Mouse (Mus musculus): ENCODE data around the gene Msmb.
"Not testable (repeated sequence)": the region's sequence is repeated elsewhere in the genome, so short reads cannot be mapped to it uniquely, and the experiment has no call there.

Msmb gene

DNA sequence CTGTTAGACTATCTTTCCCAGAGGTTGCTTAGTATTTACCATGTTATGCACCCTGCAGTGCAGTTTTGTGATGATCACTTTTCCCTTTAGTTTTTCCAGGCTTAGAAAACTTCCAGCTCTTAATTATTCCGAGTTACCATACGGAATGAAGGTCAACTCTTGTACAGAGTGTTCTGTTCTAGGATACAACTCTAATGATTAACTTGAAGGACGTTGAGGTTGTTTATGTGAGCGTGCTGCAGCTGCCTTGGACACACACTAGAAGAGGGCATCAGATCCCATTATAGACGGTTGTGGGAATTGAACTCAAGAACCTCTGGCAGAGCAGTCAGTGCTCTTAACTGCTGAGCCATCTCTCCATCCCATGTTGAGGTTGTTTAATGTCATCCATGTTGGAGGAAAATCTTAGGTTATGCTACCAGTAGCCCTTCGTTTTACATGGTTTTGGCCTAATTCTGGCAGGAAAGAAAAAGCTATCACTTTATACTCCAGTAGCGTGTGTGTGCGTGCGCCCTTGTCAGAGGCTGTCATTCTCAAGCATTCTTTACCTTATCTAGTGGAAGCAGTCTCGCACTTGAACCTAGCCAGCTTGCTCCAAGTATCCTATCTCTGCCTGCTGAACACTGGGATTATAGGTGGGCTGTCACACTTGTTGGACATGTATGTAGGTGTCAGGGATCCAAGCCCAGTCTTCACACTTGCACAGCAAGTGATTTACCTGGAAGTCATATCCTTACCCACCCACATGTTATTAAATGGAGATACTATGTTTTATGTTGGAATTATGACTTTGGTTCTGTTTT, 37.8 kb downstream of the Msmb start:
- no peak for DNase-seq

GRCm38 (mm10) chr14:32180861-32181260, 39.0 kb downstream of the Msmb start:
- no peak for DNase-seq

DNA sequence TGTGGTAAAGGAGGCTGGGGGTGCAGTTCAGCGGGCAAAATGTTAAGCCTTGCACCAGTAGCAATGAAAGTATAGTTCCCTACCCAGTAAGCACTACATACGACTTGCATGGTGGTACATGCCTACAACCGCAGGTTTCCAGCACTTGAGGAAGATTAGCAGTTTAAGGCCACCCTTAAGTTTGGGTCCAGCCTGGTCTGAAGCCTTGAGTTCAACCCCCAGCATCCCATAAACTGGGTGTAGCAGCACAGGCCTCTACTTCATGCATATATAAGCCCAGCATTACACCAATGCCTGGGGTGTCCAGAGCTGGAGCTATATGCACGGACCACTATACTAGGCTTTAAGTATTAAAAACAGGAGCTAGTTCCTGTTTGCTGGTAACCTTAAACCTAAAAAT, 42.0 kb downstream of the Msmb start:
- no peak for DNase-seq

DNA sequence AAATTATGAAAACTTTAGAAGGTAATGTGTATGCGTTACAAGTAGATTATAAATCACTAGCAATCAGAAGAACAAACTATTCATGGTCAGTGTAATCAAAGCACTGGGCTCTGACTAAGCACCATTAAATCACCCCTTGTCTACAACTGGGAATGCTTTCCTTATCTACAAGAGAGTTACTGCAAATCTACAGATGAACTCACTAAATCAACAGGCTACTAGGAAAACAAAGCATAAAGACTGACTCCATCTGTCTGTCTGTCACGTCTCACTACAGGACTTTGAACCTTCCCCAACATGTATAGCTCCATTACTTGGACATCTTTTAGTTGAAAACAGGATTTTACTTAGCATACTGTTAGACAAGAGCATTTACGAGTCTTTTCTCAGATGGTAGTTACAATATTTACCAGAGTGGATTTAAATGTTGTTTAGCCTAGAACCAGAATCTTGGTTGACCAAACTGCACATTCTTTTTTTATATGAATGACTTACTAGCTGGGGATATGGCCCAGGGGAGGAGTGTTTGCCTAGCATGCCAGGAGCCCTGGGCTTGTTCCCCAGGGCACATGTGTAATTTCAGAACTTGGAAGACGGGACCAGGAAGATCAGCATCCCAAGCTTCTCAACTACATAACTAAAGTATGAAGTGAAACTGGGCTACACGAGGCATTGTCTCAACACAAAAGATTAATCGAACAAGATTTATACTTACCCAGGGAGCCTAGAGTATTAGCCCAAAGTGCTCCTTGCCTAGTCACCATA, 49.0 kb downstream of the Msmb start:
- no peak for DNase-seq

- no peak for DNase-seq
Observed at GRCm38 (mm10) chr14:32191926-32192325, 50.1 kb downstream of the Msmb start.

- DNase-seq = peak; percentile 13
Observed at GRCm38 (mm10) chr14:32192437-32192836, 50.6 kb downstream of the Msmb start.

DNA sequence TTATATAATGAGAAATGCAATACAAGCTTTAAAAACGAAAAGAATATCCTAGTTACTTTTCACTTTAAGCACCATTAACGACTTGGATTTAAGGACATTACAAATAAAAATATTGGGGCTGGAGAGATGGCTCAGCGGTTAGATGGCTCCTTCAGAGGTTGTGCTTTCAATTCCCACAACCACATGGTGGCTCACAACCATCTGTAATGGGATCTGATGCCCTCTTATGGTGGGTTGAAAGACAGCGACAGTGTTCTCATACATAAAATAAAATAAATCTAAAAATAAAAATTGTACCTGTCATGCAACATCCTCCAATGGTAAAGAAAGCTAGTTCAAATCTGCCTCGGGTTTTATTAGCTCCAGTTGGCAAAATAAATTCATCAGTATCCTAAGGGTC, 51.7 kb downstream of the Msmb start:
- not testable (repeated sequence) for DNase-seq

DNA sequence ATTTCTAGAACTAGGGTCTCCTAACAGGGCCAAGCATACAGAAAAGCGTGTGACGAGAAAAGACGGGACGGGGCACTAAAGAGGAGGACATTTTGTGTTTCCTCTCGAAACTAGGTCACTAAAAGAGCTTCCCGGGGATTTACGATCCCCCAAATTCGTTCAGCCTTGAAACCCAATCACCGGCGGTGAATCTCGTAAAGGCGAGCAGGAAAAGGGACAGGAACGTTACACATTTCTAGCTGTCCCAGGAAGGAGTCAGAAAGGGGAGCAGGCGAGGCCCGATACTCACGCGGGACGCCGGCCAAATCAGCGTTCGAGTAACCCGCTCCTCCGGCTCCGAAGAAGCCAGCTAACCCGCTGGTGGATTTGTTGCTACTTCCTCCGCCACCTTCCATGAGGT, 59.5 kb downstream of the Msmb start:
- no peak for DNase-seq

DNA sequence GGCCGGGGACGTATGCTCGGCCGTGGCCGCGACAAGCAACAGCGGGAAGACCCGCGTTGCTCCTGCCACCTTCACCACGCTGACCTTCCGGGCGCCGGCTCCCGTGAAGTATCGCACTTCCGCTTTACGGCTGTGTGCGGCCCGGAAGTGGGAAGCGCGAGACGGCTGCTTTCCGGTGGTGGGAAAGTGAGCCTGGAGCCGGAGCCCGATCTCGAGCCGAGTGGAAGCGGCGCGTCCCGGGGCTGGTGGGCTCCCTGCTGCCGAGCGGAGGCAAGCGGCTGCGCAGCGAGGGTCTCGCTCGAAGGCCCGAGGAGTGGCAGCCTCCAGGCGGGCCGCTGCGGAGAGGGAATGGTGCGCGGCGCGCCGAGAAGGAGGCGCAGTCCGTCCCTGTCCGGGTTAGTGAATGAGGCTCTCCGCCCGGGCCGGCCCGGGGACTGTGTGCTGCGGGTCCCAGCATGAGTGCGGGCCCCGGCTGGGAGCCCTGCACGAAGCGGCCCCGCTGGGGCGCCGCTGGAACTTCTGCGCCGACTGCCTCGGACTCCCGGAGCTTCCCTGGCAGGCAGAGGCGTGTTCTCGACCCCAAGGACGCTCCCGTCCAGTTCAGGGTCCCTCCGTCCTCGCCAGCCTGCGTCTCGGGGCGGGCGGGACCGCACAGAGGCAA, 60.1 kb downstream of the Msmb start, which contains the start of the genes Timm23 and Parg:
Gene Timm23, minus strand, starts transcription at position 108 of the 661 bp plus-strand sequence.
Gene Parg, plus strand, starts transcription at position 159 of the 661 bp plus-strand sequence.
- peak; percentile 92 for DNase-seq

Data from right cerebral cortex, adult 18-20 months (tissue).